Mouse (Mus musculus) olfactory bulb, adult 2 months (tissue): ENCODE measurements around the gene Pcnx2. TPM values are rescaled to one million over a fixed set of nuclear protein-coding genes. Genes with fewer than 3 reads are reported as not detected.

Source experiments
- H3K27ac ChIP-seq: fragments of 200-500 bp; 2 replicates; pipeline ENCODE4 v1.5.1; 2012; ENCODE audit warnings: low read depth, low read length; ENCODE audit not compliant: insufficient read depth
- H3K4me1 ChIP-seq: fragments of 200-500 bp; 2 replicates; pipeline ENCODE4 v1.6.1; 2012; ENCODE audit warnings: low read length; ENCODE audit not compliant: control insufficient read depth, insufficient read depth
- H3K4me3 ChIP-seq: fragments of 200-500 bp; 2 replicates; pipeline ENCODE4 v1.5.1; 2012; ENCODE audit warnings: mild to moderate bottlenecking, low read depth, low read length, moderate library complexity; ENCODE audit not compliant: insufficient read depth
- CTCF ChIP-seq: fragments of 200-500 bp; IDR thresholded peaks from 2 replicates; pipeline ENCODE4 v1.5.1; 2012; ENCODE audit warnings: low read depth, mild to moderate bottlenecking, low read length, moderate library complexity; ENCODE audit not compliant: insufficient read depth
- POLR2A ChIP-seq: fragments of 200-500 bp; IDR thresholded peaks from 2 replicates; pipeline ENCODE4 v1.6.1; 2012; ENCODE audit warnings: mild to moderate bottlenecking, low read depth, low read length, moderate library complexity; ENCODE audit not compliant: insufficient read depth
- WGBS: fragments of 180-500 bp; shearing (Covaris S2); methylation state at CpG from one replicate; pipeline ENCODE4 v1.1.7; 2018; 5-methylcytosine and 5-hydroxymethylcytosine counted together
- polyA plus RNA-seq: library from polyadenylated mRNA; stranded (reverse); fragments of >200 nt; gene quantifications from 2 replicates; pipeline ENCODE4 v1.2.4, GENCODE M21; 2012; ENCODE audit warnings: low replicate concordance; ENCODE audit not compliant: missing spikeins, insufficient read depth, insufficient read length

Pcnx2 gene
- polyA plus RNA-seq, result not detected in 2 replicates

- Histone ChIP-seq H3K4me3 (peak within 1 kb of the TSS; percentile 71), H3K27ac (no peak within 1 kb of the TSS), H3K4me1 (peaks cover 11% of the 10 kb centered on the region)
- WGBS, result 3% methylated on average over 44 of the region's 44 CpGs
- TF ChIP-seq POLR2A (no peak), CTCF (no peak)
These were observed at the start of gene Pcnx2 for GRCm38 (mm10) chr8:125897868-125898788. Gene Pcnx2, minus strand, starts transcription at chr8:125898317.

GRCm38 (mm10) chr8:125944511-125944910, 46.4 kb upstream of the Pcnx2 start:
- Histone ChIP-seq H3K27ac (no peak overlapping the region), H3K4me3 (no peak overlapping the region), H3K4me1 (no peaks in the 10 kb centered on the region)
- TF ChIP-seq CTCF, result no peak
- no peak for TF ChIP-seq POLR2A
- 80% methylated on average over 4 of the region's 4 CpGs for WGBS

GRCm38 (mm10) chr8:125935649-125936048, 37.5 kb upstream of the Pcnx2 start:
- TF ChIP-seq CTCF (no peak), POLR2A (no peak)
- no peak overlapping the region for H3K27ac ChIP-seq
- WGBS, result 46% methylated on average over 9 of the region's 9 CpGs
- H3K4me3 ChIP-seq, result no peak overlapping the region
- H3K4me1 ChIP-seq, result no peaks in the 10 kb centered on the region

- Histone ChIP-seq H3K4me3 (no peak overlapping the region), H3K27ac (no peak overlapping the region), H3K4me1 (no peaks in the 10 kb centered on the region)
- 75% methylated on average over 6 of the region's 6 CpGs for WGBS
- TF ChIP-seq CTCF (no peak), POLR2A (no peak)
These were observed 33.7 kb upstream of the Pcnx2 start for GRCm38 (mm10) chr8:125931822-125932221.

GRCm38 (mm10) chr8:125930276-125931046, 32.3 kb upstream of the Pcnx2 start:
- TF ChIP-seq CTCF (no peak), POLR2A (no peak)
- H3K4me1 ChIP-seq, result no peaks in the 10 kb centered on the region
- H3K4me3 ChIP-seq, result no peak overlapping the region
- H3K27ac ChIP-seq, result no peak overlapping the region
- 96% methylated on average over 11 of the region's 11 CpGs for WGBS

GRCm38 (mm10) chr8:125926636-125927035, 28.5 kb upstream of the Pcnx2 start:
- H3K4me3 ChIP-seq, result no peak overlapping the region
- no peaks in the 10 kb centered on the region for H3K4me1 ChIP-seq
- 94% methylated on average over 4 of the region's 4 CpGs for WGBS
- no peak overlapping the region for H3K27ac ChIP-seq
- TF ChIP-seq CTCF, result no peak
- TF ChIP-seq POLR2A, result no peak

- Histone ChIP-seq H3K4me3 (no peak overlapping the region), H3K27ac (no peak overlapping the region), H3K4me1 (no peaks in the 10 kb centered on the region)
- 90% methylated on average over 3 of the region's 3 CpGs for WGBS
- TF ChIP-seq CTCF (no peak), POLR2A (no peak)
These were observed 24.2 kb upstream of the Pcnx2 start for GRCm38 (mm10) chr8:125922333-125922732.

- WGBS, result 76% methylated on average over 9 of the region's 9 CpGs
- TF ChIP-seq CTCF, result no peak
- no peak for TF ChIP-seq POLR2A
- Histone ChIP-seq H3K27ac (no peak overlapping the region), H3K4me1 (no peaks in the 10 kb centered on the region), H3K4me3 (no peak overlapping the region)
These were observed 22.6 kb upstream of the Pcnx2 start for GRCm38 (mm10) chr8:125920761-125921160.

GRCm38 (mm10) chr8:125920281-125920680, 22.2 kb upstream of the Pcnx2 start:
- Histone ChIP-seq H3K4me3 (no peak overlapping the region), H3K4me1 (no peaks in the 10 kb centered on the region), H3K27ac (no peak overlapping the region)
- 67% methylated on average over 10 of the region's 10 CpGs for WGBS
- TF ChIP-seq CTCF (no peak), POLR2A (no peak)
